Mouse (Mus musculus) kidney, postnatal 0 days (tissue): ENCODE data around the gene Tmem182. TPM values are rescaled to one million over a fixed set of nuclear protein-coding genes. Genes with fewer than 3 reads are reported as not detected.

Experiments
- ATAC-seq: fragments of 200-750 bp; cut with Nextera tagmentation; replicated peaks from 2 replicates; pipeline ENCODE4 v1.8.0; 2017; ENCODE audit warnings: low read depth, moderate number of reproducible peaks, moderate TSS enrichment, moderate library complexity; ENCODE audit not compliant: low FRiP score
- DNase-seq: peaks from one replicate; pipeline ENCODE4 v3.0.0-alpha.2; 2016; ENCODE audit warnings: low spot score
- H3K27ac ChIP-seq: fragments of 300-500 bp; sonication (generic); 2 replicates; pipeline ENCODE4 v1.5.1; 2014; ENCODE audit warnings: mild to moderate bottlenecking
- H3K27me3 ChIP-seq: fragments of 300-500 bp; sonication (generic); 2 replicates; pipeline ENCODE4 v1.6.1; 2014; ENCODE audit warnings: low read length, mixed read lengths; ENCODE audit not compliant: insufficient read depth
- H3K36me3 ChIP-seq: fragments of 300-500 bp; sonication (generic); 2 replicates; pipeline ENCODE4 v1.6.1; 2014; ENCODE audit warnings: low read length, mixed read lengths; ENCODE audit not compliant: insufficient read depth
- H3K4me1 ChIP-seq: fragments of 300-500 bp; sonication (generic); replicated peaks from 2 replicates; pipeline ENCODE4 v1.6.1; 2014; ENCODE audit warnings: antibody characterized with exemption, low read length, mixed read lengths; ENCODE audit not compliant: insufficient read depth
- H3K4me2 ChIP-seq: fragments of 300-500 bp; sonication (generic); 2 replicates; pipeline ENCODE4 v1.6.1; 2014; ENCODE audit warnings: mild to moderate bottlenecking, low read length, moderate library complexity, mixed read lengths
- H3K4me3 ChIP-seq: fragments of 300-500 bp; sonication (generic); replicated peaks from 2 replicates; pipeline ENCODE4 v1.5.1; 2014; ENCODE audit warnings: low read depth, low read length
- H3K9ac ChIP-seq: fragments of 300-500 bp; sonication (generic); 2 replicates; pipeline ENCODE4 v1.6.1; 2014; ENCODE audit warnings: low read depth, low read length
- H3K9me3 ChIP-seq: fragments of 300-500 bp; sonication (generic); replicated peaks from 2 replicates; pipeline ENCODE4 v1.6.1; 2016; ENCODE audit warnings: low read length, inconsistent platforms, mixed read lengths
- CTCF ChIP-seq: IDR thresholded peaks from 2 replicates; pipeline ENCODE4 v1.5.1; 2016; ENCODE audit warnings: antibody characterized with exemption, low read depth, mild to moderate bottlenecking, moderate library complexity
- WGBS: fragments of 180-500 bp; shearing (Covaris S2); extraction: QIAGEN DNeasy Blood & Tissue Kit; methylation state at CpG from one replicate; pipeline ENCODE4 v1.1.7; 2014; 5-methylcytosine and 5-hydroxymethylcytosine counted together
- polyA plus RNA-seq: library from polyadenylated mRNA; unstranded; fragments of >200 nt; fragmentation: Nextera tagmentation; extraction: Ambion mirVana; gene quantifications from 2 replicates; pipeline ENCODE4 v1.2.1, GENCODE M21; 2015

The Tmem182 gene
- polyA plus RNA-seq, 1 experiment from 2014 or later: 0.71 TPM

- no peaks in the 10 kb centered on the region for H3K4me1 ChIP-seq
- no peaks in the 10 kb centered on the region for H3K9me3 ChIP-seq
- DNase-seq: peak; percentile 66
- no peak overlapping the region for H3K4me2 ChIP-seq
- no peaks in the 10 kb centered on the region for H3K27me3 ChIP-seq
- H3K9ac ChIP-seq: no peak overlapping the region
- H3K27ac ChIP-seq: no peak overlapping the region
- 0 out of 2 replicates have a peak, but pooled peaks have one; percentile 33 for ATAC-seq
- TF ChIP-seq CTCF: peak; percentile 95
- H3K36me3 ChIP-seq: no peaks in the 10 kb centered on the region
- no peak overlapping the region for H3K4me3 ChIP-seq
These were observed 39.2 kb downstream of the Tmem182 start for GRCm38 (mm10) chr1:40844616-40845015.

- Histone ChIP-seq H3K4me2 (no peak overlapping the region), H3K4me3 (no peak overlapping the region), H3K27ac (no peak overlapping the region), H3K9me3 (no peaks in the 10 kb centered on the region), H3K27me3 (no peaks in the 10 kb centered on the region), H3K36me3 (no peaks in the 10 kb centered on the region), H3K9ac (no peak overlapping the region), H3K4me1 (no peaks in the 10 kb centered on the region)
- DNase-seq: no peak
- WGBS: 46% methylated on average over 2 of the region's 2 CpGs
- no peak for TF ChIP-seq CTCF
- ATAC-seq: no peak
These were observed 42.0 kb downstream of the Tmem182 start for GRCm38 (mm10) chr1:40847196-40847938.

DNA sequence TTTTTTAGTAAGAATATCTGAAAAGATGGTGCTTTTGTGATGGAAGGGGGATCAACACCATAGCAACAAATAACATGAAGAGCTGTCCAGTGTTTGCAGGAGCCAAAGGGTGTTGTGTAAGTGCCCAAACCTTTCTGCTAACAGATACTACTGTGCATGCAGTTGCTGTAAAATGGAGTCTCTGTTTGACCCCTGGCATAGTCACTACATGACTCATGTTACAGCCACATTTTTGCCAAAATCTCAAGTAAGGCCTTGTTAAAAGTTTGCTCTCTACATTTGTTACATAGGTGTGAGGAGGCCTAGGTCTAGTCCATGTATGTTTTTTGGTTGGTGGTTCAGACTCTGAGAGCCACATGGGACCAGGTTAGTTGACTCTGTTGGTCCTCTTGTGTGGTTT lies 45.9 kb downstream of the Tmem182 start:
- Histone ChIP-seq H3K27ac (no peak overlapping the region), H3K4me2 (no peak overlapping the region), H3K27me3 (no peaks in the 10 kb centered on the region), H3K9me3 (no peaks in the 10 kb centered on the region), H3K4me1 (no peaks in the 10 kb centered on the region), H3K9ac (no peak overlapping the region), H3K36me3 (no peaks in the 10 kb centered on the region), H3K4me3 (no peak overlapping the region)
- no peak for TF ChIP-seq CTCF
- ATAC-seq (no peak), DNase-seq (no peak)

GRCm38 (mm10) chr1:40855268-40855667 lies 49.9 kb downstream of the Tmem182 start:
- Histone ChIP-seq H3K27ac (no peak overlapping the region), H3K4me1 (no peaks in the 10 kb centered on the region), H3K27me3 (no peaks in the 10 kb centered on the region), H3K9me3 (no peaks in the 10 kb centered on the region), H3K4me2 (no peak overlapping the region), H3K36me3 (no peaks in the 10 kb centered on the region), H3K9ac (no peak overlapping the region), H3K4me3 (no peak overlapping the region)
- no peak for TF ChIP-seq CTCF
- ATAC-seq: no peak
- WGBS: 90% methylated on average over 1 of the region's 1 CpGs
- DNase-seq: no peak

- H3K27me3 ChIP-seq: no peaks in the 10 kb centered on the region
- ATAC-seq: no peak
- no peak for DNase-seq
- 74% methylated on average over 4 of the region's 4 CpGs for WGBS
- H3K9me3 ChIP-seq: no peaks in the 10 kb centered on the region
- no peak for TF ChIP-seq CTCF
- no peak overlapping the region for H3K4me2 ChIP-seq
- H3K4me3 ChIP-seq: no peak overlapping the region
- no peak overlapping the region for H3K27ac ChIP-seq
- H3K9ac ChIP-seq: no peak overlapping the region
- no peaks in the 10 kb centered on the region for H3K36me3 ChIP-seq
- H3K4me1 ChIP-seq: no peaks in the 10 kb centered on the region
These were observed 51.6 kb downstream of the Tmem182 start for GRCm38 (mm10) chr1:40856846-40857636.

DNA sequence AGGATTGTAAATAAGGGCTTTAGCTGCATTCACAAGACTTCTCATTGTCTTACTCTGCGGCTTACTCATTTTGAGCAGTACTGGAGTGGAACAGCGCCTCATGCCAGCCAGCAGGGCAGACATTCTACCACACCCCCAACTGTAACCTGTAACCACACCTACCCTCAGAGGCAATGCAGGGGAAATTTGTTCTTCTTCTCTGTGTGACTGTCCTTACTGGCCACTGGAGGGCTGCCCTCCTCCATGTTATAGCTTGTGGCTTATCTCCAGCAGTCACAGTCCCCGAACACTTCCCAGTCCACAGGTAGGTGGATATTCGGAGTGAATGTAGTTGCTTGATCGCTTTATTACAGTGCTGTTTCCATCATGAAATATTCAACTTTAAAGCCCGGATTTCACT lies 59.6 kb downstream of the Tmem182 start:
- Histone ChIP-seq H3K4me1 (no peaks in the 10 kb centered on the region), H3K4me3 (no peak overlapping the region), H3K4me2 (no peak overlapping the region), H3K27ac (no peak overlapping the region), H3K27me3 (no peaks in the 10 kb centered on the region), H3K9me3 (no peaks in the 10 kb centered on the region), H3K36me3 (no peaks in the 10 kb centered on the region), H3K9ac (no peak overlapping the region)
- 61% methylated on average over 6 of the region's 6 CpGs for WGBS
- peak; percentile 52 for TF ChIP-seq CTCF
- DNase-seq: no peak
- ATAC-seq: no peak
